Mouse (Mus musculus) left cerebral cortex, postnatal 4 days (tissue): ENCODE measurements around the gene Glis2. TPM values are rescaled to one million over a fixed set of nuclear protein-coding genes. Genes with fewer than 3 reads are reported as not detected.

Experiments
- DNase-seq: peaks from one replicate; pipeline ENCODE4 v3.0.0-alpha.2; 2022
- intact Hi-C: fragments of 180-260 bp; cut with DNase I; formaldehyde crosslinking; loops from one replicate; pipeline ENCODE4 v1.15.1; 2025
- total RNA-seq, 2 experiments: library from RNA; stranded (reverse); gene quantifications; 2 replicates each; pipeline ENCODE4 v1.2.3; 2021

Glis2 gene
- total RNA-seq, 2 experiments from 2014 or later: 29.0 to 32.8 TPM

- intact Hi-C loops: loop anchor here (10.0 kb wide), 1 partner anchor 297 kb away; no protein-coding TSS in a partner anchor
- no peak for DNase-seq
Observed at GRCm38 (mm10) chr16:4602189-4602588, 7.7 kb downstream of the Glis2 start.

- intact Hi-C loops: loop anchor here (10.0 kb wide), 1 partner anchor 298 kb away; no protein-coding TSS in a partner anchor
- no peak for DNase-seq
Observed at GRCm38 (mm10) chr16:4602766-4603452, 8.4 kb downstream of the Glis2 start.

GRCm38 (mm10) chr16:4603453-4603837, 8.9 kb downstream of the Glis2 start:
- intact Hi-C loops: loop anchor here (10.0 kb wide), 1 partner anchor 299 kb away; no protein-coding TSS in a partner anchor
- no peak for DNase-seq

GRCm38 (mm10) chr16:4604293-4604837, 9.9 kb downstream of the Glis2 start:
- no peak for DNase-seq
- intact Hi-C loops: loop anchor here (10.0 kb wide), 1 partner anchor 300 kb away; no protein-coding TSS in a partner anchor

- DNase-seq: no peak
Observed at GRCm38 (mm10) chr16:4605514-4606131, 11.1 kb downstream of the Glis2 start.

GRCm38 (mm10) chr16:4606431-4607084, 12.0 kb downstream of the Glis2 start:
- peak; percentile 82 for DNase-seq
- intact Hi-C loops: loop anchor here (5.0 to 10.0 kb wide), 2 partner anchors 39 to 302 kb away; no protein-coding TSS in a partner anchor

More at GRCm38 (mm10) chr16:4605514-4606131, 11.1 kb downstream of the Glis2 start:
- intact Hi-C loops: loop anchor here (5.0 to 10.0 kb wide), 2 partner anchors 38 to 301 kb away; no protein-coding TSS in a partner anchor

- intact Hi-C loops: loop anchor here (5.0 to 10.0 kb wide), 2 partner anchors 41 to 303 kb away; no protein-coding TSS in a partner anchor
- peak; percentile 83 for DNase-seq
Observed at GRCm38 (mm10) chr16:4607818-4608531, 13.5 kb downstream of the Glis2 start.

GRCm38 (mm10) chr16:4608532-4609059, 14.1 kb downstream of the Glis2 start:
- no peak for DNase-seq
- intact Hi-C loops: loop anchor here (5.0 to 10.0 kb wide), 2 partner anchors 41 to 304 kb away; no protein-coding TSS in a partner anchor

GRCm38 (mm10) chr16:4611193-4611592, 16.7 kb downstream of the Glis2 start:
- no peak for DNase-seq
- intact Hi-C loops: no loop called here

- intact Hi-C loops: no loop called here
- no peak for DNase-seq
Observed at GRCm38 (mm10) chr16:4611676-4612075, 17.2 kb downstream of the Glis2 start.

- intact Hi-C loops: no loop called here
- DNase-seq: no peak
Observed at GRCm38 (mm10) chr16:4613736-4614135, 19.2 kb downstream of the Glis2 start.

- intact Hi-C loops: no loop called here
- no peak for DNase-seq
Observed at GRCm38 (mm10) chr16:4614639-4615038, 20.1 kb downstream of the Glis2 start.

GRCm38 (mm10) chr16:4615297-4615696, 20.8 kb downstream of the Glis2 start:
- DNase-seq: no peak
- intact Hi-C loops: no loop called here

GRCm38 (mm10) chr16:4616829-4617228, 22.3 kb downstream of the Glis2 start:
- intact Hi-C loops: no loop called here
- no peak for DNase-seq

GRCm38 (mm10) chr16:4624074-4624473, 29.6 kb downstream of the Glis2 start:
- intact Hi-C loops: no loop called here
- no peak for DNase-seq

- peak; percentile 92 for DNase-seq
- intact Hi-C loops: no loop called here
Observed at GRCm38 (mm10) chr16:4624481-4625110, 30.1 kb downstream of the Glis2 start, which contains the start of gene Pam16. TSS of gene Pam16 (minus strand) at chr16:4624988.

- intact Hi-C loops: no loop called here
- no peak for DNase-seq
Observed at GRCm38 (mm10) chr16:4627105-4627504, 32.6 kb downstream of the Glis2 start.

GRCm38 (mm10) chr16:4628898-4629419, 34.4 kb downstream of the Glis2 start:
- DNase-seq: no peak
- intact Hi-C loops: no loop called here

- intact Hi-C loops: loop anchor here (5.0 kb wide), 1 partner anchor 37 kb away; no protein-coding TSS in a partner anchor
- peak; percentile 84 for DNase-seq
Observed at GRCm38 (mm10) chr16:4629950-4630349, 35.4 kb downstream of the Glis2 start.
